In genomic region chr5:125766941-125767340, GRCm38 (mm10) we compare ENCODE assay signal across 15 mouse cellular contexts.
DNase-seq lines count a peak whose midpoint lies in the region; ATAC-seq lines count a peak whose summit lies in the region.
"Had no signal": no experiment of that assay in that cellular context is flagged by ENCODE, and none has a peak within 500 bp of the region (broad histone marks: within the 10 kb centered on the region; RNA-seq: fewer than 3 reads in every experiment).

No protein-coding gene starts in this region.

- no peak overlapping the region for H3K4me3 ChIP-seq in forebrain, embryonic 14.5 days (ENCODE audit: low read depth, low read length)
- H3K4me3 ChIP-seq in forebrain, embryonic 11.5 days (ENCODE audit: low read depth, low read length), result no peak overlapping the region
- H3K4me3 ChIP-seq: midbrain, embryonic 13.5 days had no signal

- no peaks in the 10 kb centered on the region for H3K9me3 ChIP-seq in forebrain, embryonic 14.5 days (replicated peaks; ENCODE audit: control insufficient read depth, low read length)
- no peaks in the 10 kb centered on the region for H3K9me3 ChIP-seq in forebrain, embryonic 11.5 days (ENCODE audit: control insufficient read depth, low read length)
- H3K9me3 ChIP-seq: midbrain, embryonic 13.5 days had no signal

- H3K9ac ChIP-seq in forebrain, embryonic 14.5 days (ENCODE audit: low read length), result no peak overlapping the region
- no peak overlapping the region for H3K9ac ChIP-seq in forebrain, embryonic 11.5 days (ENCODE audit: low read length)
- H3K9ac ChIP-seq: midbrain, embryonic 13.5 days had no signal

- no peaks in the 10 kb centered on the region for H3K36me3 ChIP-seq in forebrain, embryonic 14.5 days (ENCODE audit: control insufficient read depth, insufficient read depth, low read length)
- H3K36me3 ChIP-seq in forebrain, embryonic 11.5 days (ENCODE audit: control insufficient read depth, insufficient read depth, low read length), result no peaks in the 10 kb centered on the region
- H3K36me3 ChIP-seq: midbrain, embryonic 13.5 days had no signal

- no peak overlapping the region for H3K4me2 ChIP-seq in forebrain, embryonic 14.5 days (ENCODE audit: low read length)
- H3K4me2 ChIP-seq in forebrain, embryonic 11.5 days (ENCODE audit: low read depth, low read length, severe bottlenecking), result no peak overlapping the region
- H3K4me2 ChIP-seq: midbrain, embryonic 13.5 days had no signal

- H3K4me1 ChIP-seq in forebrain, embryonic 14.5 days (ENCODE audit: control insufficient read depth, insufficient read depth, low read length), result no peaks in the 10 kb centered on the region
- no peaks in the 10 kb centered on the region for H3K4me1 ChIP-seq in forebrain, embryonic 11.5 days (replicated peaks; ENCODE audit: control insufficient read depth, insufficient read depth, low read length)
- H3K4me1 ChIP-seq: midbrain, embryonic 13.5 days had no signal

- WGBS in forebrain, embryonic 14.5 days, result 48% methylated on average over 6 of the region's 6 CpGs
- WGBS in forebrain, embryonic 11.5 days, result 82% methylated on average over 6 of the region's 6 CpGs

- no peaks in the 10 kb centered on the region for H3K27me3 ChIP-seq in forebrain, embryonic 14.5 days (replicated peaks; ENCODE audit: control insufficient read depth, insufficient read depth, low read length)
- no peaks in the 10 kb centered on the region for H3K27me3 ChIP-seq in forebrain, embryonic 11.5 days (ENCODE audit: control insufficient read depth, insufficient read depth, low read length)
- H3K27me3 ChIP-seq: midbrain, embryonic 13.5 days had no signal

- no peak for ATAC-seq in forebrain, embryonic 14.5 days
- no peak for ATAC-seq in forebrain, embryonic 11.5 days (replicated peaks; ENCODE audit: low FRiP score)
- ATAC-seq: intestine, postnatal 0 days; midbrain, embryonic 13.5 days had no signal

- DNase-seq in forebrain, embryonic 14.5 days (ENCODE audit: low spot score), result peak; percentile 71
- no peak for DNase-seq in forebrain, embryonic 11.5 days (ENCODE audit: low spot score)
- DNase-seq in layer of hippocampus, postnatal 10 days (ENCODE audit: low spot score in 2 of 2), result peak; percentile 69 to 75
- no peak for DNase-seq in layer of hippocampus, adult 9-11 months
- peak; percentile 3 for DNase-seq in Muller cell, postnatal 12 days (ENCODE audit: inconsistent ontology term)
- DNase-seq in cerebellum, postnatal 25 days, result peak; percentile 60 to 71
- no peak for DNase-seq in gastrocnemius, postnatal 25 days
- no peak for DNase-seq in urinary bladder, postnatal 10 days (ENCODE audit: low spot score)
- DNase-seq: B cell, adult 2 months; lung, adult 2 months; thymus, adult 18-20 months had no signal

- no peak overlapping the region for H3K27ac ChIP-seq in forebrain, embryonic 14.5 days (ENCODE audit: low read depth, low read length)
- no peak overlapping the region for H3K27ac ChIP-seq in forebrain, embryonic 11.5 days (ENCODE audit: low read depth, low read length)
- H3K27ac ChIP-seq: kidney, postnatal 0 days; macrophage; midbrain, embryonic 13.5 days had no signal

Comparison
In these comparisons a context has a peak if more than half of its experiments do, and no peak if none do; other contexts are left out.
1. DNase-seq: peak in forebrain, embryonic 14.5 days (single experiment), layer of hippocampus, postnatal 10 days (2 of 2), Muller cell, postnatal 12 days (single experiment) and cerebellum, postnatal 25 days (2 of 2); none in forebrain, embryonic 11.5 days (single experiment), layer of hippocampus, adult 9-11 months (single experiment), gastrocnemius, postnatal 25 days (single experiment) and urinary bladder, postnatal 10 days (single experiment).